Mouse (Mus musculus): ENCODE data around the gene Dcst2. TPM values are rescaled to one million over a fixed set of nuclear protein-coding genes. Genes with fewer than 3 reads are reported as not detected.

Dcst2 gene
- polyA plus RNA-seq, 1 experiment from 2014 or later: 0.34 TPM

DNA sequence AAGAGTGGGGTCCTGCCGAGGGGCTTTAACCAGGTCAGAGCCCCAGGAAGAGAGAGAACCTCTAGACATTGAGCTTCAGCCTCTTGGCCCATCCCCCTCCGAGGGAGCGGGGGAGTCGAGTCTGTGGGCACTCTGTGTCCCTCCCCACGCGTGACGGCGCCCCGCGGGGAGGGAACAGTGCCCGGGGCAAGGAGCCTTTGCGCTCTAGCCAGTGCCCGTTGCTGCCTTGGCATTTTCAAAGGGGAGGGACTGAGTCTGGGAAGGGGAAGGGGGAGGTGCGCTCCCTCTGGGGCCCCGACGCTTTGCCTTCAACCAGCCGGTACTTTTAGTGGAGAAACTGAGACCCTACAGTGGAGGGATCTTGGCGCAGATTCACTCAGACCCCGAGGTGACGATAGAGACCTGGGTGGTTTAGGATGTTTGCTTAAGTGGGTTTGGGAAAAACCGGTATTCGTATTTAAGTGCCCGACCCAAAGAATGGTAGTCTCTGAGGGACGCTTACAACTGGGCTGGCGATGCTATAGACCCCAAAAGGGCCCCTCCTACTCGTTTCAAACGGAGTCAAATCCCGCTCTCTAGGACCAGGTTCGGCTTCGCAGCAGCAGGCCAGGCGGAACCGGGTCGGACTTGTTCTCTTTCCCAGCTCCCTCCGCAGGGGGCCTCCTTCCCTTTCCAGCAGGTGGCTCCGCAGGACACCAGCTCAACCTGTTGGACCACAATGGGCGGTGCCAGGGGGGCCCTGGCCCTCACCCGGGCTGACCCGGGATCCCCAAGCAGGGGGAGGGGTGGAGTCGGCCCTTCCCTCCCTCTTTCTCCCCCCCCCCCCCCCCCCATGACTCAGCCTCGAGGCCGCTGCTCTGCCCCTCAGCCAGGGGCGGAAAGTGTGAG, 32.5 kb downstream of the Dcst2 start, which contains the start of gene Zbtb7b:
Gene Zbtb7b (minus strand): TSS at position 771 of the 888 bp plus-strand sequence.
- Histone ChIP-seq H3K27me3 (peaks cover 33% of the 10 kb centered on the region), H3K36me3 (no peaks in the 10 kb centered on the region), H3K9ac (peak within 1 kb of the TSS; percentile 44), H3K4me3 (peak within 1 kb of the TSS; percentile 51), H3K9me3 (no peaks in the 10 kb centered on the region), H3K4me1 (replicated peaks) (peaks cover 62% of the 10 kb centered on the region), H3K4me2 (peak within 1 kb of the TSS; percentile 99), H3K27ac (replicated peaks) (peak within 1 kb of the TSS; percentile 73)
- ATAC-seq (ENCODE audit: low FRiP score, low read depth): peak; percentile 49
- WGBS: 0% methylated on average over 41 of the region's 42 CpGs

DNA sequence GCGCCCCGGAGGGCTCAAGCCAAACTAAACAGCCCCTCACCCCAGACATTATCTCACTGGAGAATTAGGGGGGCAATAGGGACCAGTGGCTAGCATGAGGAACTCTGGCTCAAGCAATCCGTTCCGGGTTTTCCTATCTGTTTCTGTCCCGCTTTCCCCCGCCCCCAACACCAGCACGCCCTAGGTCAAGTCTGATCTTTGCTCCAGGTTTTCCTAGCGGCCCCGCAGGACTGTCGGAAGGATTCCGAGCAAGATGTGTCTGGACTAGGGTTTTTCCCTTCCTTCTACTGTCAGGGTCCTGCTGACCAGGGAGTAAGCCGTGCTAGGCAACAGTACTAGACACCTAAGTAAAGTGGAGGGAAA, 33.1 kb downstream of the Dcst2 start:
- Histone ChIP-seq H3K27me3 (peaks cover 33% of the 10 kb centered on the region), H3K9ac (no peak overlapping the region; the same call in 1 of the 2 replicates), H3K4me1 (replicated peaks) (peaks cover 62% of the 10 kb centered on the region), H3K36me3 (no peaks in the 10 kb centered on the region), H3K9me3 (no peaks in the 10 kb centered on the region), H3K4me3 (peak overlapping the region; percentile 51), H3K4me2 (peak overlapping the region; percentile 99), H3K27ac (replicated peaks) (no peak overlapping the region)
- ATAC-seq (ENCODE audit: low FRiP score, low read depth): no peak
- 0% methylated on average over 12 of the region's 12 CpGs for WGBS

DNA sequence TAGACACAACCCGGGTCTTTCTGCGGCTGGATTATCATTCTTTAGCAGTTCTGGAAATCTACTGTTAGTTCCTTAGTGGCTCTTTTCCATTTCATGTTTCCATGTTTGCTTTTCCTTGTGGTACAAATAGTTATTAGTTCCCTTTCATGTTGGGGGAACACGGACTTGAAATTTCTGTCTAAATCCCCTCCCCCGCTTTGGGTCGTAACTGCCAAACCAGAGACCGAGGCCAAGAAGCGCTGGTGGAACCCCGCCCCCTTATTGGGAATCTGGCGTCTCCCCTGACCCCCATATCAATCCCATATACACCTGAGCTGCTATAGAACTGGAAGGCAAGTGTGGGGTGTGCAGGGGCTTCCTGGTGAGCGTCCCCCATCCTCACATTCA, 33.6 kb downstream of the Dcst2 start:
- Histone ChIP-seq H3K36me3 (no peaks in the 10 kb centered on the region), H3K27me3 (peaks cover 33% of the 10 kb centered on the region), H3K9ac (no peak overlapping the region), H3K27ac (replicated peaks) (no peak overlapping the region), H3K4me2 (peak overlapping the region; percentile 99), H3K9me3 (no peaks in the 10 kb centered on the region), H3K4me1 (replicated peaks) (peaks cover 62% of the 10 kb centered on the region), H3K4me3 (peak overlapping the region; percentile 51)
- no peak for ATAC-seq (ENCODE audit: low FRiP score, low read depth)
- 2% methylated on average over 10 of the region's 10 CpGs for WGBS

DNA sequence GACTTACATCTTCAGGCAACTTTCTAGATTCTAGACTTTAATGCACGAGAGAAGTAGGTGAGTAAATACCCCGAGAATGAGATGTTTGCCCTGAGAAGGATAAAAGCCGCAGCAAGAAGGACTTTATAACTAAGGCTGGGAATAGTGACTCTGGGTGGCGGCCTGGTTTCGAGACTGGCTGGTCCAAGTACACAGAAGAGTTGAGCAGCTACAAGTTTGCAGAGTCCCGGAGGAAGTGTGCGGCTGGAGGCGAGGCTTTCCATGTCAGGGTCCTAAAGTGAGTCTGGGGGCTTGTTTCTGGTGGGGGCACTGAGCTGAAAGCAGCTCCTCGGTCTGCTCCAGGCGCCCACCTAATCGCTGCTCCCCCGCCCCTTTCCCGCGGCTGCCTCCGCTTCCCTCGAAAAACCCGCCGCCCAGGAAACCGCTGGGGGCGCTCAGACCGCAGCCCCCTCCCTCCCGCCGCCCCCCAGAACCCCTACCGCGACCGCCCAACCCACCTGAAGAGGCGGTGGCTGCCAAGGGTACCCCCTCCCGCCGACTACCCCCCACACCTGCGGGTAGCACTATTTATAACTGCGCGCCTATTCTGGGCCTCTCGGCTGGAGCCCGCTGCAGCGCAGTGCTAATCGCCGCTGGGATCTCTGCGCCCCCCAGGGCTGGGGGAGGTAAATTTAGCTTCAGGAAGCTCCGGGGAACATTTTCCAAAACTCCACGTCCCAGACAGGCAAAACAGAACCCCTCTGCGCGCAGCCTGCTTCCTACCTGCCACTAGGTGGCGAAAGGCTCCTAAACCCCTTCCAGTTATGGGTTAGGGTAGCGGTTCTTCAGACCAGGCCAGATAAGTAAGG, 34.3 kb downstream of the Dcst2 start:
- WGBS: under 1% methylated on average over 43 of the region's 44 CpGs
- no peak overlapping the region for H3K27ac ChIP-seq (replicated peaks)
- H3K4me3 ChIP-seq: peak overlapping the region; percentile 51
- no peaks in the 10 kb centered on the region for H3K9me3 ChIP-seq
- ATAC-seq (ENCODE audit: low FRiP score, low read depth): no peak
- peak overlapping the region; percentile 22 for H3K9ac ChIP-seq
- no peaks in the 10 kb centered on the region for H3K36me3 ChIP-seq
- peaks cover 56% of the 10 kb centered on the region for H3K4me1 ChIP-seq (replicated peaks)
- peaks cover 33% of the 10 kb centered on the region for H3K27me3 ChIP-seq
- peak overlapping the region; percentile 99 for H3K4me2 ChIP-seq

DNA sequence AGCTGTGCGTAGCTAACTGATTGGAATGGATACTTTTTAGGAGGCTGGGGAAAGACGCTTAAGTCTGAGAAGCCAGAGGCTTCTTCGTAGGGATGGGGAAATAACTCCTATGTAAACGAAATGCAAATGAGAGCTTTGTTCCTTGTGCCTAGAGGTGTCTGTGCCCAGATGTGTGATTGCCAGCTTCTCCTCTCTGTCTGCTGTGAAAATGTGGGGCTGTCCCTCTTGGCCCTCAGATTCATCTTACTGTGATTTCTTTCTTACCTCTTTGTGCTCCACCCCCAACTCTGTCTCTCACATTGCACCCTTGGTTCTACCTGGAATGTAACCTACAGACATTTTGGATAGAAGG, 34.9 kb downstream of the Dcst2 start:
- H3K4me1 ChIP-seq (replicated peaks): peaks cover 50% of the 10 kb centered on the region
- H3K4me2 ChIP-seq: peak overlapping the region; percentile 99
- ATAC-seq (ENCODE audit: low FRiP score, low read depth): no peak
- H3K27me3 ChIP-seq: peaks cover 33% of the 10 kb centered on the region
- no peaks in the 10 kb centered on the region for H3K36me3 ChIP-seq
- H3K4me3 ChIP-seq: peak overlapping the region; percentile 51
- no peaks in the 10 kb centered on the region for H3K9me3 ChIP-seq
- no peak overlapping the region; the same call in 1 of the 2 replicates for H3K9ac ChIP-seq
- under 1% methylated on average over 4 of the region's 4 CpGs for WGBS
- no peak overlapping the region for H3K27ac ChIP-seq (replicated peaks)

DNA sequence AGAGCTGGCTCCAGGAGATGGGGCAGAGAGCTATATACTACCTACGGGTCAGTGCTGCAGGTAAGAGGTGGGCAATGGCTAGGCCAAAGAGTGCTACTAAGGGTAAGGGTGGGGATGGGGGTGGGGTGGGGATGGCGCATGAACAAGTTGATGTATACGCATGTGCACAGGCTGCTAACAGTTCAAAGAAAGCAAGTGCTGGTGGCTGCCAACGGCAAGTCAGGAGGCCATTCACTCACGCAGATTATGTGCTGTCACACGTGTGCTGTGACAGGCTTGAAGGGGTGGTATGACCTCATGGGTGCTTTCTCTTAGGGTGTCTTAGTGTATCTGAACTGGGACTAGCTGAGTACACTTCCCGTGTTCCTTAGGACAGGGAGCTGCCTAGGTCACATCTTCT, 39.6 kb downstream of the Dcst2 start:
- no peak for ATAC-seq (ENCODE audit: low FRiP score, low read depth)
- no peak overlapping the region for H3K9ac ChIP-seq
- peaks cover 4% of the 10 kb centered on the region; the same call in 1 of the 2 replicates for H3K27me3 ChIP-seq
- no peaks in the 10 kb centered on the region for H3K9me3 ChIP-seq
- no peak overlapping the region for H3K4me2 ChIP-seq
- peaks cover 21% of the 10 kb centered on the region for H3K36me3 ChIP-seq
- peaks cover 4% of the 10 kb centered on the region for H3K4me1 ChIP-seq (replicated peaks)
- no peak overlapping the region for H3K4me3 ChIP-seq
- H3K27ac ChIP-seq (replicated peaks): no peak overlapping the region
- WGBS: 88% methylated on average over 7 of the region's 7 CpGs

DNA sequence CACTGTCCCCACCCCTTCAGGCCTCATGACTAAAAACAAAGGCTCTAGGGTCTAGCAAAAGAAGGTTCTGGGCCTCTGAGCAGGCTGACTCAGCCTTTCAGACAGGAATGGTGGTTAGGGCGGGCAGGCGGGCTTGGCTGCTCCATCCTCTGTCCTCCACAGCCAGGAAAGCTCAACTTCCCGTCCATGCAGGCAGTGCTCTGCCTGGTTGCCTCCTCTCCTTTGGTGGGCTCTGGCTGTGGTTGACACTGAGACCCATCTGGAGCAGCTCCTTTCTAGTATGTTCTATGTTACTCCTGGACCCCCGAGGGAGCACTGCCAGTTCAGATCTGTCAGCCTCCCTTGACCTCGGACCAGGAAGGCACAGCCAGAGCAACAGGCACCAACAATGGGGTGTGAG, 40.9 kb downstream of the Dcst2 start, which contains the start of gene Lenep:
Gene Lenep (minus strand): TSS at position 101 of the 400 bp plus-strand sequence.
- H3K27me3 ChIP-seq: no peaks in the 10 kb centered on the region
- H3K9ac ChIP-seq: no peak within 1 kb of the TSS
- H3K9me3 ChIP-seq: no peaks in the 10 kb centered on the region
- H3K4me1 ChIP-seq (replicated peaks): no peaks in the 10 kb centered on the region
- no peak within 1 kb of the TSS for H3K4me2 ChIP-seq
- peaks cover 21% of the 10 kb centered on the region for H3K36me3 ChIP-seq
- H3K4me3 ChIP-seq: no peak within 1 kb of the TSS
- 69% methylated on average over 5 of the region's 5 CpGs for WGBS
- no peak for ATAC-seq (ENCODE audit: low FRiP score, low read depth)
- no peak within 1 kb of the TSS for H3K27ac ChIP-seq (replicated peaks)

DNA sequence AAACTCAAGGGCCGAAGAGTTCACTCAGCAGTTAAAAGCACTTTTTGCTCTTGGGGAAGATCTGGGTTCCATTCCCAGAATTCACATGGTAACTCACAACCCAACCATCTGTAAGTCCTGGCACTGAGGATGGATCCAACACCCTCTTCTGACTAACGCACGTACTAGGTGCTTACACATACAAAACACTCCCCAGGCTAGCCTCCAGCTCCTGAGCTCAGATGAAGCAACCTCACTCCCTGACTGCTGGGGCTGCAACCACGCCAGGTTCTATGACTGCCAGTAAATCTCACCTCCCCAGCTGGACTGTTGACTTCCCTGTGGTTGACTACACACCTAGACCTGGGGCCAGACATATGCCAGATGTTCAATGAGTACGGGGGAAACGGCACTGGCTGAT, 45.1 kb downstream of the Dcst2 start:
- ATAC-seq (ENCODE audit: low FRiP score, low read depth): no peak
- Histone ChIP-seq H3K27me3 (no peaks in the 10 kb centered on the region), H3K36me3 (peaks cover 21% of the 10 kb centered on the region), H3K9me3 (no peaks in the 10 kb centered on the region), H3K9ac (no peak overlapping the region), H3K4me3 (no peak overlapping the region), H3K4me1 (replicated peaks) (peaks cover 14% of the 10 kb centered on the region), H3K27ac (replicated peaks) (no peak overlapping the region), H3K4me2 (no peak overlapping the region)
- 92% methylated on average over 6 of the region's 6 CpGs for WGBS

DNA sequence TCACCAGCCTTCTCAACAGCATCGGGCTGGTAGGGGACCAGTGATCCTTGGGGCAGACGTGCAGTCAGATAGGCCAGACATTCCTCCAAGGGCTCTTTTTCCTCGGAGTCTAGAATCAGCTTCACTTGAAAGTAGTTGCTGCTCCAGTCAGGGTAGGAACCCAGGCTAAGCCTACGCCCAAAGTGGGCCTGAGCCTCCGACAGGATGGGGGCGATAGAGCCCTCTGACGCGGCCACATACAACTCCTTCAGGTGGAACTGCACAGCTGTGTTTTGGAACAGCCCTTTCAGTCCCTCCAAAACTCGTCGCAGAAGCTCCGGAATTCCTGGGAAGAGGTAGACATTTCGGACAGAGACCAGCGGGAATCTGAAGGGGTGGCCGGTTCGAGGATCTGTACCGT, 46.7 kb downstream of the Dcst2 start:
- WGBS: 69% methylated on average over 16 of the region's 16 CpGs
- no peak for ATAC-seq (ENCODE audit: low FRiP score, low read depth)

DNA sequence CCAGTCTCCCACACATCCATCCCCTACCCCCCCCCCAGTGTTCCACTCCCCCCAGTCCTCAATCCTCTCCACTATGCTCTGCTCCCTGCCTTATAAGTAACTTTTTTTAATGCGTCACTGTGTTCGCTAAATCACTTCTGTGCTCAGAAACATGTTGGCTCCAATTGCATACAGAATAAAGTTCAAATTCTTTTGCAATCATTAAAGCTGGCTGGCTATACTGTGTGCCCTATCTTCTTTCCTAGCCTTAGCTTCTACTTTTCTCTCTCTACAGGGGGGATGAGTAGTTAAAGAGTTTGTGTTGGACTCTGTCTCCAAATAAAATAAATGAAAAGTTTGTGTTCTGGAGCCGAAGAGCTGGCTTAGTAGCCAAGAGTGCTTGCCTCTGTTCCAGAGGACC, 47.9 kb downstream of the Dcst2 start:
- Histone ChIP-seq H3K36me3 (peaks cover 5% of the 10 kb centered on the region), H3K27ac (replicated peaks) (no peak overlapping the region), H3K27me3 (no peaks in the 10 kb centered on the region), H3K9ac (no peak overlapping the region), H3K4me2 (no peak overlapping the region), H3K4me3 (no peak overlapping the region), H3K9me3 (no peaks in the 10 kb centered on the region), H3K4me1 (replicated peaks) (peaks cover 21% of the 10 kb centered on the region)
- no peak for ATAC-seq (ENCODE audit: low FRiP score, low read depth)
- 93% methylated on average over 3 of the region's 3 CpGs for WGBS

More for the DNA sequence above, 46.7 kb downstream of the Dcst2 start:
- Histone ChIP-seq H3K4me1 (replicated peaks) (peaks cover 21% of the 10 kb centered on the region), H3K27me3 (no peaks in the 10 kb centered on the region), H3K9ac (no peak overlapping the region), H3K36me3 (peaks cover 9% of the 10 kb centered on the region), H3K4me3 (no peak overlapping the region), H3K4me2 (no peak overlapping the region), H3K9me3 (no peaks in the 10 kb centered on the region), H3K27ac (replicated peaks) (no peak overlapping the region)

DNA sequence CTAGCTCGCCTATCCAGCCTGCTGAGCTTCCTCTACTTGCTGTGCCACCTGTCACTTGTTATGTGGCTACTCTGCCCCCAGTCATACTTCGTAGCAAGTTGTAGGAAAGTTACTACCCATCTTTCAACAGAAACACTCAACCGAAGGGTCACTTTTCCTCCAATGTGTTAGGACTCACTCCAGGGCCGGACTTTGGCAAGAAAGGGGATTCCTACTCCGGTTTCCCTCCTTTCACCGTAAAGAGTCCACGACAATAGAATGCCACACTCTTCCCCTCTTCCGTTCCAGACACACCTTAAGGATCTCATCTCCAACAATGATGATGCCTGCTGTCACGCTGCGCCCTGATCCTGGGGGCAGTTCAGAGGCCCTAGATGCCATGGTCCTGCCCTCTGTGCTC, 49.1 kb downstream of the Dcst2 start:
- peak overlapping the region; percentile 76 for H3K27ac ChIP-seq (replicated peaks)
- peak overlapping the region; percentile 50 for H3K9ac ChIP-seq
- peaks cover 21% of the 10 kb centered on the region for H3K4me1 ChIP-seq (replicated peaks)
- H3K4me2 ChIP-seq: peak overlapping the region; percentile 81
- WGBS: 82% methylated on average over 10 of the region's 10 CpGs
- H3K27me3 ChIP-seq: no peaks in the 10 kb centered on the region
- ATAC-seq (ENCODE audit: low FRiP score, low read depth): no peak
- peaks cover 11% of the 10 kb centered on the region for H3K36me3 ChIP-seq
- peak overlapping the region; percentile 45 for H3K4me3 ChIP-seq
- no peaks in the 10 kb centered on the region for H3K9me3 ChIP-seq
